Mouse (Mus musculus) thymus, postnatal 0 days (tissue): ENCODE measurements around the gene Dnajc17. TPM values are rescaled to one million over a fixed set of nuclear protein-coding genes. Genes with fewer than 3 reads are reported as not detected.

Experiments used
- DNase-seq: peaks from one replicate; pipeline ENCODE4 v3.0.0-alpha.2; 2015; ENCODE audit warnings: low spot score
- polyA plus RNA-seq: library from polyadenylated mRNA; unstranded; fragments of >200 nt; fragmentation: Nextera tagmentation; extraction: Ambion mirVana; gene quantifications from 2 replicates; pipeline ENCODE4 v1.2.1, GENCODE M21; 2015

The Dnajc17 gene
- polyA plus RNA-seq, 1 experiment from 2014 or later = 25.8 TPM

DNA sequence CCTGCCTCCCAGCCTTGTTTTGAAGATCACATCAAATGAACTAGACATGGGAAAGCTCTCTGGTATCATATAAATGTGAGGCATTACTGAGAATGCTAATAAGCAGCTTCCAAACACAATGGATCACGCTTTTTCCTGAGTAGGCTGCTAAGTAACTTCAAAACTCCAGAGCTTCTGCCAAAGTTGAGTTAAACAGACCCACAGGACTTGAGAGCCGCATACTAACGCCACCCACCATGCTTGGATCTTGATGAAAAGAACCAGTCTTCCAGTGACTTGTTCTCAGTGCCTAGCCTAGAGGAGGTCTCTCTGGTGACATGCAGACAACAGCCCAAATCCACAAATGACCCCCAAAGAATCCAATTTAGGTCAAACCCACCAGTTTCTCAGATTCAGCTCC lies 9.7 kb downstream of the Dnajc17 start:
- no peak for DNase-seq

DNA sequence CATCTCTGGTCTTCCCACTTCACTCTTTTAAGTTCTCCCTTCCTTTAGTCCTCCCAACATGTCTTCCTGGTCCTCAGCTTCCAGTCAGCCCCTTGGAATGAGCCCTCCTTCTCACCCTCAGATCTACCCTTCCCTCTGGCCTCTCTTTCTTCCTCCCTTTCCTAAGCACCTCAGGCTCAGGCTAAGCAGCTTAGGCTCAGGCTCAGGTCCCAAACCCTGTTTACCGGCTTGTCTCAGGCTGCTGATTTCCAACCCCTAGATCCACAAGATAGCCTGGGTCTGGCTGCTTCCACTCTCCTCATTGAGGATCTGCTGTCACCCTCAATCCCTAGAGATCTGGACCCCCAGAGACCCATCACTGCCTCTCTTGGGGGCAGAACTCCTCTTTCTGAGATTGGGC lies 10.5 kb downstream of the Dnajc17 start:
- DNase-seq = no peak

- no peak for DNase-seq
Measured at GRCm38 (mm10) chr2:119197493-119197892, 11.1 kb downstream of the Dnajc17 start.

DNA sequence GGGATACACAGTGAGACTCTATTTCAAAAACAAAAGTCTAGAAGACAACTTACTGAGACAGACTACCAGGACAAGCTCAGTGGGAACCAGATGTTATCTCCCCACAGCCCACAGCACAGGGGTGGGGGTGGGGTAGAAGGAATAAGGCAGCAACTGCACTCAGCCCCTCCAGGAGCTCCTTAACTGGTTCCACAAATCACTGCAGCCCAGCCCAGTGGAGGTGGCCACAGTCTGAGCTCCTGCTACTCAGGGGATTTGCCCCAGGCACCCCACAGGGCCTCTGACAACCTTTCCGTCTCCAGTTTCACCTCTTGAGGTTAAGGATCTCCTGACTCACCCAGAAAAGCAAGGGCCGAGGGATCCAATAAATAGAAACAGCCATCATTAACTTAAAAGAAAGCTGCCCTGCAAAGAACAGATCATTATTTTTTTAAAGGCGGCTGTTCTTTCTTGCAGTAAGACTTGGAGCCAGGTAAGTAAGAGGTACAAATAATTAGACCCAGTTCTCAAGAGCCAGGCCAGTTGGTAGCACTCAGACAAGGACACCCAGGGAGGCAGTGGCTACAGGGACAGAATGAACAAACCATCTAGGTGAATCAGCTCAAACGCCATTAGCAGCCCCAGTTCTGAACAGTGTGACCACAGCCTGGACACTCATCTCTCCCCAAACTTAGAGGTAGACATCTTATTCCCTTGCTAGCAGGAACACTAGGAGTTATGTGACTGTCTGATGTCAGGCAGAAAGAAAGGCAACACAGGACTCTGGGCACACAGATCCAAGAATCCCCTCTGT lies 12.1 kb downstream of the Dnajc17 start:
- peak; percentile 19 for DNase-seq

DNA sequence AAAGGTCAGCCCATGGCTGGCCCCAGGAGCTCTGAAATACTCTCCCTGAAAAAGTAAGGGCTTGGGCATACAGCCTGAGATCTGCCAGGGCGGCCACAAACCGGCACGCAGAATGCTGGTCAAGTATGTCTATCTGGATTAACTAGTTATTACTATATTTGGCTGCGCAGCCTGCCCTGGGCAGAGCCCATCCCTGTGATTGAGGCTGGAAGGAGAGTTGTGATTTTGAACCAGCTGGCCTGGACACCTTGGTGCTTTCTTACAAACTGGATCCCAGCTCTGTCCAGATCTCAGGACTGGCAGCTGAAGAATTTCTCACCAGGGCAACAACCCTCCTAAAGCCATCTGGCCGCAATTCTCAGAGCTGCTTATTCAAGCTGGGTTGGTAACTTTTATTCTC lies 14.5 kb downstream of the Dnajc17 start:
- DNase-seq = no peak

DNA sequence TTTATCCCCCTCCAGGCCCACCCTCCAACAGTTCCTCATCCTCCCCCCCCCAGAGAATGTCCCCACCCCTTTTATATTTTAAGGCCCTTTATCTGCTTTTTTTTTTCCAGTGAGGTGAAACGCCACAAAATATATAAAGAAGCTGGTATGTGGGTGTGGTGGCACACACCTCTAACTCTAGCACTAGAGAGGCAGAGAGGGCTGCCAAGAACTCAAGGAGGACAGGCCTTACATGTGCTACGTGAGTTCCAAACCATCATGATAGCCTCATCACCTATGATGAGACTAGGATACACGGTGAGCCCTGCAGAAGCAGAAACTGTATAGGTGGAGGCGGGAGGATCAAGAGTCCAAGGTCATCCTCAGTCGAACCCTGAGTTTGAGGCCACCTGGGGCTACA lies 17.6 kb downstream of the Dnajc17 start:
- no peak for DNase-seq

- DNase-seq = peak; percentile 79
Measured at GRCm38 (mm10) chr2:119189029-119189710, 19.4 kb downstream of the Dnajc17 start.

- DNase-seq = no peak
Measured at GRCm38 (mm10) chr2:119182914-119183313, 25.7 kb downstream of the Dnajc17 start.

DNA sequence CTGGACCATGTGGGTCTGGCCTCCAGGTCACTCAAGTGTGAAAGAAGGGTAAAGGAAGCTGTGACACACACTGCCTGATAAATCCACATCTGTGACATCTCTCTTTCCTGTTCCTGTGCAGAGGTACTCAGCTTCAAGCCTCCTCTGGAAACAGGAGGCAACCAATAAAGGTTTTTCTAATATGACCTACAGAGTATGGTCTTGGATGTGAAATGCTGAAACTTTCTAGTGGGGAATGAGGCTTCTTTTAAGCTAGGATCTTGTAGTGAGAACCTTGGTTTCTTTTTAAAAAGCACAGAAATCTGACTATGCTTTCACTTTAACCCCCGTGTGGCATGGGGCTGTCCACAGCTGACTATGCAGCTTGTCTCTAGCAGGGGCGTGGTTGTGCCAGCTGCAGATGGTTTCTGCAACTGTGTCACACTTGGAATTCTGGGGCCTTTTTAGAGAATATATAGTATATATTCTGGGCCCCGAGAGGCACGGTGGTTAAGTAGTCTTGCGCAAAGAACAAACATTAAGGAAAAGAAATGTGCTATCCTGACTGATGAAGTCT lies 31.1 kb downstream of the Dnajc17 start:
- no peak for DNase-seq

DNA sequence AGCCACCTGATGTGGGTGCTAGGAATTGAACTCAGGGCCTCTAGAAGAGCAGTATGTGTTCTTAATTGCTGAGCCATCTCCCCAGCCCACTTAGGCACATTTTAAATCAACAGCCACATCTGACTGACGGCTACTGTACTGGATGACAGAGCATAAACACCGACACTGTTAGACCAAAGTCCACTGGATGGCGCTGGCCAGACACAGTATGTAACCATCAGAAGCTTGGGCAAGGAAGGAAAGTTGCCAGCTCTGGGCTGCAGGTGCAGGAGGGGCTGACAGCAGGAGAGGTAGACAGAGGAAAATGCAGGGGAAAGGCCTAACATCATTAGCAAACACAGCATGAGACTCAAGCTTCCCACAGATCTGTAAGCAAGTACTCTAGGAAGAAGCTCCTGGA lies 31.8 kb downstream of the Dnajc17 start:
- DNase-seq = no peak

GRCm38 (mm10) chr2:119175614-119176013 lies 33.0 kb downstream of the Dnajc17 start:
- no peak for DNase-seq

GRCm38 (mm10) chr2:119174866-119175265 lies 33.7 kb downstream of the Dnajc17 start:
- DNase-seq = no peak

GRCm38 (mm10) chr2:119173991-119174651 lies 34.5 kb downstream of the Dnajc17 start, which contains the start of gene Gm14137:
Gene Gm14137, plus strand, starts transcription at chr2:119174509.
- no peak for DNase-seq

DNA sequence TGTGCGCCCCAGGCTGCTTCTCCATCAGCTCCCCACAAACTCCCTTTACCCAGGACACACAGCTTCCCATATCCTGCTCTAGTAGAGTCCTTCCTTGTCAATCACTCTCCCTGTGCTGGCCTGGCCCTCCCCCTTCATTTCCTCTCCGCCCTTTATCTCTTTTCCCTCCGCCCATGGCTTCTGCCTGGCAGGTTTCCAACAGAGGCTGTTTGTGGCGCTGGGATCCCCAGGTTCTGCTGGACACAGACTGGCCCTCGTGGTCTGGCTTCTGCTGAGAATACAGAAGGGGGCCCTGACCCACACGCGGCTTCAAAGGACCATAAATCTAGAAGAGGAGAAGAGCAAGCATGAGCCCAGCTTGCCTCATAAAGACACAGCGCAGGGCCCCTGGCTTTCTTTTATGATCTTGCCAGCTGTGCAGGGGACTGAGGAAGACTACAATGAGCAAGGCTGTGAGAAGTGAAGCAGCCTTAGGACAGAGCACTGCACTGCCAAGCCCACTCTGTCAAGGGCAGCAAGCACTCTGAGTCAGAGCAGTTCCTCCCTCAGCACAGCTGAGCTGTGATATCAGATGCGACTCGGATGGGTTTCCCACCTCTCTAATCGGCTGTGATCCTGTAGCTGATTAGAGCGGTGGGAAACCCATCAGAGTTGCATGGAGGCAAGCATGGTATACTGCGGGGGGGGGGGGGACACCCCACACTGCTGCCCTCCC lies 35.6 kb downstream of the Dnajc17 start:
- DNase-seq = no peak

DNA sequence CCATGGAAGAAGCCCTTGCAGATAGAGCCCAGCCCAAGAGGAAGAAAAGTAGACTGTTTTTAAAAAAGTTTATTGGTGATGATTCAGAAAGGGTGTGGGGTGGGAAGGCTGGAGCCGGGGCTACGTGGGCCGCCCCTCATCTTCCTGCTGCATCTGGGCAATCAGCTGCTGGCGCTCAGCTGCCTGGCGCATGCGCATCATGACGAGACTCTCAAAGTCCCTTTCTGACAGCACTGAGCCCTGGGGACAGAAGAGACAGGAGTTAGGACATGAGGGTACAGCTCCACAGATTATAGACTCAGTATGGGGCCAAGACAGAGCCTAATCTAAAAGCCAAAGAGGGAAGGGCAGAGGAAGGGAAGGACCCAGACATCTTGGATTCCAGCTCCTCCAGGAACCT lies 36.1 kb downstream of the Dnajc17 start:
- DNase-seq = no peak

GRCm38 (mm10) chr2:119171574-119171973 lies 37.0 kb downstream of the Dnajc17 start:
- no peak for DNase-seq

DNA sequence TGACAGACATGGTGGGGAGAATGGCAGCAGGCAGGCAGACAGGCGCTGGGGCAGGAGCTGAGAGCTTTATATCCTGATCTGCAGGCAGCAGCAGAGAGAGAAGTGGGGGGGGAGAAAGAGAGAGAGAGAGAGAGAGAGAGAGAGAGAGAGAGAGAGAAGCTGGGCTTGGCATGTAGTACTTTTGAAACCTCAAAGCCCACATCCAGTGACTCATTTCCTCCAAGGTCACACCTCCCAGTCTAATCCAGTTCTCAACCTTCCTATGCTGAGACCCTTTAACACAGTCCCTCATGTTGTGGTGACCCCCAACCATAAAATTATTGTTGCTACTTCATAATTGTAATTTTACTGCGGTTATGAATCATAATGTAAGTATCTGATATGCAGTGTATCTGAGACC lies 38.3 kb downstream of the Dnajc17 start:
- DNase-seq = no peak

- no peak for DNase-seq
Measured at GRCm38 (mm10) chr2:119167866-119168256, 40.7 kb downstream of the Dnajc17 start.

- DNase-seq = peak; percentile 26
Measured at GRCm38 (mm10) chr2:119166901-119167865, 41.4 kb downstream of the Dnajc17 start, which contains the start of gene Gchfr. Gene Gchfr, plus strand, starts transcription at chr2:119167773.

GRCm38 (mm10) chr2:119165401-119165800 lies 43.2 kb downstream of the Dnajc17 start:
- no peak for DNase-seq
